Mouse (Mus musculus) cerebellum, adult (tissue): ENCODE results near the gene Baz1a.
"Not testable (repeated sequence)": the region's sequence is repeated elsewhere in the genome, so short reads cannot be mapped to it uniquely, and the experiment has no call there.

Experiments used
- ATAC-seq: cut with Nextera tagmentation; 2 replicates; pipeline ENCODE4 v1.9.2; 2017; ENCODE audit warnings: mild to moderate bottlenecking, moderate library complexity, mixed read lengths; ENCODE audit not compliant: insufficient number of reproducible peaks, low FRiP score, low TSS enrichment

The Baz1a gene

GRCm38 (mm10) chr12:54982935-54983715, 31.0 kb downstream of the Baz1a start:
- ATAC-seq: no peak

DNA sequence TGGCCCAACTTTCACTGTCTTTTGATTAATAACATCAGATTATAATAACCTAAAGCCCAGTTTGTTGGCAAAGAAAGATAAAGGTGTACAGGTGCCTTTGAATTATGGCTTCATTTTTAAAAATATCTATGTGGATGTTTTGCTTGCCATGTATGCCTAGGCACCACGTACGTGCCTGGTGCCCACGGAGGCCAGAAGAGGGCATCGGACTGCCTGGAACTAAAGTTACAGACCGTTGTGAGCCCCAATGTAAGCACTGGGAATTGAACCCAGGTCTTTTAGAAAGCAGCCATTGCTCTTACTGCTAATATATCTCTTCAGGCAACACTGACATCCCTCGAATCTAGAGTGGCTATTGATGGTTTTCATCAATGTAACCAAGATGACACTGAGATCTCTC, 32.2 kb downstream of the Baz1a start:
- no peak for ATAC-seq

DNA sequence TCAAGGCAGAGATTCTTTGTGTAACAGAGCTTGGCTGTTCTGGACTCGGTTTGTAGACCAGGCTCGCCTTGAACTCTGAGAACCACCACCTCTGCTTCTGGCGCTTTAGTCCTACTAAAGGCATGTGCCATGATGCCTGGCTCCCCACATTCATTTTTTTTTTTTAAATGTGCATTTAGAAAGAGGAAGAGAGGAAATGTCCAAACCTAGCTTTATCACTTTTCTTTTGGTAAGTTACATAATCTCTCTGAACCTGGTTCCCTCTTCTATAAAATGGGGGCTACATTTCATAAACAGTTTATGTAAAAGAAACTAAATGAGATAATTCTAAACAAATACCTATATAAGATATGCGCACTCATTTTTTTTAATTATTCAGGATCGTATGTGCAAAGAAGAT, 33.2 kb downstream of the Baz1a start:
- no peak for ATAC-seq

DNA sequence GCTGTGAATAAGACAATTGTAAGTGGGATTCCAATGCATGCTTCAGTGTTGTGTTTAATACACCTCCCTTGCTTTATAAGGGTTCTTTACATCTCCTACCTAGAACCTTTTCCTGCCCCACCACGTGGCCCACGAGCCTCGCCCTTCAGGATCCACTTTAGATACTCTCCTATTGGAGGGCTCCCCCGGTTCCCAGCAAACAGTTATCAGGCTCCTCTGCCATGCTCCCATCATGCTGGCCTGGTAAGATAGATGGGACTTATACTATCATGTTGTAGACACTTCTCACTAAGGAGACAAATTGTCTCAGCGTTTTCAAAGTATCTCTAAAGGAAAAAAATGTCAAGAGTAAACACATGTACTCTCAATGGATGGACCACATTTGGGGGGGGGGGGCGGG, 33.6 kb downstream of the Baz1a start:
- ATAC-seq: no peak

DNA sequence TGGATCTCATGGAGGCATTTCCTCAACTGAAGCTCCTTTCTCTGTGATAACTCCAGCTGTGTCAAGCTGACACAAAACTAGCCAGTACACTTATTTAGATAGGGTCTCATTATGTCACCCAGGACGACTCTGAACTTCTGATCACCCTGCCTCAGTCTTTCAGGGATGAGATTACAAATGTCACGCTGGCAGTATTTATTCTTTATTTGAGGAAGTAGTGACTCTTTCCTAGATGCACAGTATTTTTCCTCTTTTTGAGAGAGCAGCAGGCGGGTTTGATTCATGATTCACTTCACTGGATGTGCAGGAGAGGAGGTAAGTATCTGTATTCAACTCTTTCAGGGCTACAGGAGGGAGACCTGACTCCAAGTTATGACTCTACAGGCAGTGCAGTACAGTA, 45.1 kb downstream of the Baz1a start:
- no peak for ATAC-seq

GRCm38 (mm10) chr12:54965532-54966160, 48.5 kb downstream of the Baz1a start:
- no peak for ATAC-seq

- no peak for ATAC-seq
Measured at GRCm38 (mm10) chr12:54959569-54959968, 54.6 kb downstream of the Baz1a start.

- ATAC-seq: no peak
Measured at GRCm38 (mm10) chr12:54956974-54957373, 57.2 kb downstream of the Baz1a start.

DNA sequence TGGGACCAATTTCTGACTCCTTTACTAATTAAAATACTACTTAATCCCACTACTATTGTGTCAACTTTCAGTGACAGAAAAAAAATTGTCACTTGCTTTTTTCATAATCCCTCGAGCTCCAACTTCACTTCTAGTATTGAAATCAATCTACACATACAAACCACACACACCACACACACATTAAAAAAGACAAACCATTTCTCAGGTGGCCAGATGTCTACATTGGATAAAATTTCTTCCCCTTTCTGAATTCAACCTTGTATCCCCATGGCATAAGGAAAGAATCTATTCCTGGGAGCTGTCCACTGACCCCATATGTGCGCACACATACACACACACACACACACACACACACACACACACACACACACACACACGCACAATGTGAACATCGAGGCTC, 57.7 kb downstream of the Baz1a start:
- no peak for ATAC-seq

DNA sequence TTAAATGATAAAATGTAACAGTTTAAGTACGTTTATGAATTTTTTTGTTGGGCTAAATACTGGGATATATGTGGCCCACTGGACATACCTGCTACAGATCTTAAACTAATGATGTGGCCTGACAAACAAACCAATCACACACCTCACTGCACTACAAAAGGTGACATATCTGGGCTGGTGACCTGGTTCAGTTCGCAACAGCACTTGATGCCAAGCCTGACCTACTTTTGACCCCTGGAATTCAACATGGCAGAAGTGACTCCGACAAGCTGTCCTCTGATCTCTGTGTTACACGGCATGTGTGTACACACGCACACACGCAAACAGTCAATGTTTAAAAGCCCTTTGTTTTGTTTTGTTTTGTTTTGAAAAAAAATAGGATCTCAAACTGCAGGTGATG, 68.0 kb downstream of the Baz1a start:
- no peak for ATAC-seq

GRCm38 (mm10) chr12:54942586-54943157, 71.5 kb downstream of the Baz1a start:
- not testable (repeated sequence) for ATAC-seq

GRCm38 (mm10) chr12:54937581-54938343, 76.4 kb downstream of the Baz1a start:
- ATAC-seq: not testable (repeated sequence)

DNA sequence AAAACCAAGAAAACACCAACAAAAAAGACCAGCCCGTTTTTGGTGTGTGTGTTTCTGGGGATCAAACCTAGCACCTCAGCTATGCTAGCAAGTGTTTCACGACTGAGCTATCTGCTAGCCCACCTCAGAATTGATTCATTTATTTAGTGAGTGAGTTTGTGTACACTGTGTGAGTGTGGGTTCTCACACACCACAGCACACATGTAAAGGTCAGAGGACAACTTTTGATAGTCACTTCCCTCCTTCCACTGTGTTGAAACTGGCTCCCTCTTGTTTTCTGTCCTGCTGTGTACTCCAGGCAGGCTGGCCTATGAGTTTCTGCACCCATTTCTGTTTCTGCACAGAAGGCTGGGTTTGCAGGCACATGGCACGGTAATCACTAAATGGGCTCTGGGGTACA, 103.8 kb downstream of the Baz1a start:
- no peak for ATAC-seq

GRCm38 (mm10) chr12:54892559-54892958, 121.6 kb downstream of the Baz1a start:
- ATAC-seq: not testable (repeated sequence)

- ATAC-seq: no peak
Measured at GRCm38 (mm10) chr12:54890426-54890825, 123.7 kb downstream of the Baz1a start.

DNA sequence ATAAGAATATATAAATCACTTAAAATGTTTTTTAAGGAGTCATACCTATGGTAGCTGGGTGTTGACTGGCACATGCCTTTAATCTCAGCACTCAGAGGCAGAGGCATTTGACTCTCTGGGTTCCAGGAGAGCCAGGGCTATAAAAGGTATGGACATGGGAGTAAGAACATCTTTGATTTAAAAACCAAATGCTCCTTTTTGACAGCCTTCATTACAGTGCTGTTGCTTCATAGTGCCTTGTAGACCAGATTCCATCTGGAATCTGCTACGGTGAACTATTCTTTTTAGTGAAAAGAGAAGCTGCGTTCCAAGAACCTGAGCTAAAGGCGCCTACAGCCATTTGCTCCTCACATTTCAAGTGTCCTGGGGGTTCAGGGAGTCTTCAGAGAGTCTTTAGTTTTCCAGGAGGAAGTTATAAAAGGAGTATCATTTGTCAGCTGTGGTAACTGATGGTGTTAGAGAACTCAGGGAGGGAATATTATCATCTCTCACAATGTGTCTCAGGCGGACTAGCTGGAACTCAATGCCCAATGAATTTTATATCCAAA, 126.5 kb downstream of the Baz1a start:
- no peak for ATAC-seq

- no peak; the same call in 1 of the 2 replicates for ATAC-seq
Measured at GRCm38 (mm10) chr12:54879630-54880029, 134.5 kb downstream of the Baz1a start.

GRCm38 (mm10) chr12:54879211-54879610, 134.9 kb downstream of the Baz1a start:
- no peak for ATAC-seq

- ATAC-seq: no peak
Measured at GRCm38 (mm10) chr12:54877875-54878274, 136.3 kb downstream of the Baz1a start.

- no peak for ATAC-seq
Measured at GRCm38 (mm10) chr12:54876879-54877278, 137.3 kb downstream of the Baz1a start.

DNA sequence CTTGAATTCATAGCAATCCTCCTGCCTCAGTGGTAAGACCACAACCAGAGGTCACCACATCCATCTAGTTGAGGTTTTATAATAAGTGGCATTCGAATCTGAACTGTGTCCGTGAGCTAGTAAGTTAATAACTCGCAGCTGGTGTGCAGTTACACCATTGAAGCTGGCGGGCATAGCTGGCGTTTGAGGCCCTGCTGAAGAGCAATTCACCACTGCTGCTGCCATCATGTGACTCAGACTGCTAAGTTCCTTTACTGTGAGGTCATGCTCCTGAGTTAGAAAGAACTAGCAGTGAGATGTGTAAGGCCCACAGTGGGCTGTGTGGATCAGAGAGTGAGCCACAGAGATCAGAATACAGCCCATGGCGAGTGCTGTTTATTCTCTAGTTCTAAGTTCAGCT, 139.4 kb downstream of the Baz1a start:
- no peak for ATAC-seq
